ENCODE assay signal across 25 mouse cellular contexts in genomic region chr19:45180447-45180846, GRCm38 (mm10). TPM values are rescaled to one million over a fixed set of nuclear protein-coding genes. Genes with fewer than 3 reads are reported as not detected.
"Had no signal": no experiment of that assay in that cellular context is flagged by ENCODE, and none has a peak within 500 bp of the region (broad histone marks: within the 10 kb centered on the region; RNA-seq: fewer than 3 reads in every experiment).

No protein-coding gene starts in this region.

- DNase-seq: retina, postnatal 1 day; right cerebral cortex, adult 18-20 months; right cerebral cortex, postnatal 14 days; right cerebral cortex, postnatal 25 days; right cerebral cortex, postnatal 4 days; spleen, adult 18-20 months; thymus, adult 18-20 months; thymus, adult 2 months; thymus, postnatal 14 days; thymus, postnatal 25 days; thymus, postnatal 36 days; thymus, postnatal 4 days had no signal

- H3K27ac ChIP-seq: neural tube, embryonic 13.5 days; neural tube, embryonic 15.5 days; stomach, embryonic 15.5 days; stomach, postnatal 0 days had no signal

- H3K4me2 ChIP-seq: neural tube, embryonic 13.5 days; neural tube, embryonic 15.5 days; stomach, embryonic 15.5 days had no signal

- H3K36me3 ChIP-seq: neural tube, embryonic 13.5 days; neural tube, embryonic 15.5 days; stomach, embryonic 15.5 days had no signal

- H3K9me3 ChIP-seq: neural tube, embryonic 13.5 days; neural tube, embryonic 15.5 days; stomach, embryonic 15.5 days had no signal

- H3K4me1 ChIP-seq: stomach, embryonic 15.5 days had no signal

- H3K4me3 ChIP-seq: neural tube, embryonic 13.5 days; neural tube, embryonic 15.5 days; stomach, embryonic 15.5 days had no signal

- H3K27me3 ChIP-seq: neural tube, embryonic 13.5 days; stomach, embryonic 15.5 days had no signal

- H3K9ac ChIP-seq: neural tube, embryonic 13.5 days; neural tube, embryonic 15.5 days; stomach, embryonic 15.5 days had no signal

RNA-seq across cellular contexts. Expression of gene Tlx1, which starts 30.0 kb away (rescaled TPM):
- total RNA-seq: neutrophil, adult 5-6 weeks had no signal
- polyA plus RNA-seq: neural tube, embryonic 14.5 days; small intestine, adult 2 months; stomach, postnatal 0 days; urinary bladder, adult 2 months had no signal

RNA-seq across cellular contexts. Expression of gene Lbx1, which starts 55.2 kb away (rescaled TPM):
- total RNA-seq: neutrophil, adult 5-6 weeks had no signal
- polyA plus RNA-seq: small intestine, adult 2 months; spleen, adult 2 months; stomach, embryonic 14.5 days; stomach, embryonic 15.5 days; stomach, embryonic 16.5 days; stomach, postnatal 0 days; testis, adult 2 months; thymus, adult 2 months; thymus, postnatal 0 days had no signal
